Mouse (Mus musculus) heart, adult 8-10 months (tissue): ENCODE measurements around the gene Celsr3. TPM values are rescaled to one million over a fixed set of nuclear protein-coding genes. Genes with fewer than 3 reads are reported as not detected.

Source experiments
- DNase-seq: peaks from one replicate; pipeline ENCODE4 v3.0.0; 2022; ENCODE audit warnings: low spot score
- total RNA-seq, 4 experiments: library from RNA; stranded (reverse); gene quantifications; 2 replicates each; pipeline ENCODE4 v1.2.4; 2022

Celsr3 gene
- total RNA-seq, 4 experiments from 2014 or later = 0.03 to 0.32 (median 0.28) TPM; not detected in 1

DNA sequence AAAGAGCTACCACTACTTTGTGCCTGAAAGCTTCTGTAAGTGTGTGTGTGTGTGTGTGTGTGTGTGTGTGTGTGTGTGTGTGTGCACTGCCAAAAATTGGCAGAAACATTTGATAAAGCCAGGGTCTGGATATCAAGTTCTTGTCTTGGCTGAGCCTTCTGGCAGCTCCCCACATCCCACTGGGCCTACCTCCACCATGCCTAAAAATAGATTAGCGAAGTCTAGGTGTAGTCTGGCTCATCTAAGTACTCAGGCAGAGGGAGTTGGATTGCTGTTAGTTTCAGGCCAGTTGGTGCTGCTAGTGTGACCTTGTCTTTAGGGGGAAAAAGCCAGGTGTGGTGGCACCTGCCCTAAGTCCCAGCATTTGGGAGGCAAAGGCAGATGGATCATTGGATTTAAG lies 19.3 kb upstream of the Celsr3 start:
- DNase-seq = peak; percentile 50

- no peak for DNase-seq
These were observed 18.4 kb upstream of the Celsr3 start for GRCm38 (mm10) chr9:108807674-108808073.

DNA sequence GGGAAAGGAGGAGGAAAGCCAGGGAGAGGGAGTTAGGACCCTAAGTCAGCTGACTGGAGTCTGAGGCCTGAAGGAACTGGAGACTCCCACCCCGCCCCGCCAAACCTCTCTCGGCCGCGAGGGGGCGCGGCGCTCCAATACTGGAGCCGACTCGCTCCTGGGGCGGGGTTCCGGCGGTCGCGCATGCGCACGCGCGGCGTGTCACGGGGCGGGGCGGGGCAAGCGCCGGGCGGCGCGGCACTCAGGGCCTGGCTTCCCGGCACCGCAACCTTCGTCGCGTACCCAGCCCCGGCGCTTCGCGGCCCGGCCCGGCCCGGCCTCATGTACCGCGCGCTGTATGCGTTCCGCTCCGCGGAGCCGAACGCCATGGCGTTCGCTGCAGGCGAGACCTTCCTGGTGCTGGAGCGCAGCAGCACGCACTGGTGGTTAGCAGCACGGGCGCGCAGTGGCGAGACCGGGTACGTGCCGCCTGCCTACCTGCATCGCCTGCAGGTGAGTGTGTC lies 17.9 kb upstream of the Celsr3 start, which contains the start of gene Nckipsd:
Gene Nckipsd (plus strand): TSS at position 206 of the 503 bp plus-strand sequence.
- peak; percentile 91 for DNase-seq

- peak; percentile 70 for DNase-seq
These were observed 16.9 kb upstream of the Celsr3 start for GRCm38 (mm10) chr9:108809188-108809587.

- no peak for DNase-seq
These were observed 16.4 kb upstream of the Celsr3 start for GRCm38 (mm10) chr9:108809723-108810122.

DNA sequence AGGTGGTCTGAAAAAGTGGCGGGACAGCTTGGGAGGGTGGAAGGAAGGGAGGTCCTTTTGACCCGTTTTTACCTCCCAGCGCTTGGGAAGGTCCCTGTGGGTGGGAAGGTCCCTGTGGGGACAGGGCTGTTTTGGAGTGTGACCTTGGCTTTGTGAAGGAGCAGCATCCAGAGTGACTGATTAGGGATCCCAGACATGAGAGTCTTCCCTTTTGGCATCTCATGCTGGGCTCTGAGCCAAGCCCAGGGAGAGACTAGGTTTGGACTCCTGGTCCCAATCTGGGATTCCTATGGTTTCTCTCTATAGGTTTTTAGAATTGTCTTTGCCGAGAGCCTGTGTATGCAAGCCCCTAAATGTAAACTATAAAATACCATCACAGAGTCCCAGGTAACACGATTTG lies 15.6 kb upstream of the Celsr3 start:
- DNase-seq = no peak

GRCm38 (mm10) chr9:108815557-108815956 lies 10.6 kb upstream of the Celsr3 start:
- no peak for DNase-seq

DNA sequence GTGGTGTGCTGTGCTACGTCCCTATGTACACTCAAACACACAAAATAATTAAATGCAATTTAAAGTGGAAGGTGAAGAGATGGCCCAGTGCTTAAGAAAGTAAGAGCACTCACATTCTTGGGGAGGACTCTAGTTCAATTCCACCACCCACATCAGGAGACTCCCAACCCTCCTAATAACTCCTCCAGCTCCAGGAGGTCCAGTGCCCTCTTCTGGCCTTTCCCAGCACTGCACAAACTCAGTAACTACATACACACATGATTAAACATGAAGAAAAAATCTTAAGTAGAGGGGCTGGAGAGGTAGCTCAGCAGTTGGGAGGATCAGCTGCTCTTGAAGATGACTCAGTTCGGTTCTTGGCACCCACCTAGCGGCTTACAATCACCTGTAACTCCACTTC lies 6.6 kb upstream of the Celsr3 start:
- peak; percentile 70 for DNase-seq

- DNase-seq = no peak
These were observed 6.0 kb upstream of the Celsr3 start for GRCm38 (mm10) chr9:108820077-108820476.

DNA sequence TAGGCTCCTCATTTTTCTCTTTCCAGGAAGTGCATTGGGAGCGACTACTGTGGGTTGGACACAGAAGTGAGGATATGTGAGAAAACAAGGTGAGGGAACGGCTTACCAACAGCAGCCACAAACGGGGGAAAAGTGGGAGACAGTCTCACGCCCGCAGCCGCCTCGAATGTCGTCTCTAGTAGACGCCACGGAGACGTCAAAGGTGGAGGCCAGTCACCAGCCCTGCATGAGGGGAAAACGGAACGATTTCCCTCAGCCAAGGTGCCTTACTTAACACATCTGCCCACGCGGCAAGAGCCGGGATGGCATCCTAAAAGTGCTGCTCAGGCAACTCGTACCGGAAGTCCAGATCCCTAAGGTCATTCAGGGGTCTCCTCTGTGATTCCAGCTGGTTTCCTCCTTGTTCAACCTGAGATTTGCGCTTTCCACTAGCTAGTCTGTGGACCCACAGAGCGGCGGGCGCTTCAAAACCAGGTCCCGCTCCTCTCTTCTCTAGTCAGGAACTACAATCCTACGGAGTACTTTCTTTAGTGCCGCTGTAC lies 1.9 kb upstream of the Celsr3 start:
- DNase-seq = no peak

DNA sequence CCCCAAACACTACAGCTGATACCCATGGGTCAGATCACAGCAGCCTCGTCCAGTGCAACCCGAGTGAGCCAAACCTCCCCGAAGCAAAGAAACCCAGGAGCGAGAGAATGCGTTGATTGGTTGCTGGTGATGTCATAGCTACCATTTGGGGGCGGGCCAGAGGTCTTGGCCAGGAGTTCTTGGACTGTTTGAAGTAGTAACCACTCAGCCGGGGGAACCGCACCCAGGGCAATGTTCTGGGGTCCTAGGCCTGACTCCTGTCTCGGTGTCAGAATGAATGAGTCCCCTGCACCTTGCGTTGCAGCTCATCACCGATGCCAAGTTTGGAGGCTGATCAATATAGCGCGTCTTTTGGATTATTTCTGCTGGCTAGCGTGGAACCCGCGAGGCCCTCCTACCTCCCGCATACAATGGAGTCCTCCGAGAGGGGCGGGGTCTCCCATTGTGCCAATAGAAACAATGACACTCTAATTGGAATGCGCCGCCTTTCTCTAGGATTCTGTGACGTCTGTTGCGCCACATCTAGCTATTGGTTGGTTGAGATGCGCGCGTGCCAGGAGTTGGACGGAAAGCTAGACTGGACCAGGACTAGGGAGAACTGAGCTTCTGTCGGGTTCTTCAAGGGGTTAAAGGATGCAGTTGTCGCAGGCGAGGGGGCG lies 1.2 kb upstream of the Celsr3 start:
- no peak for DNase-seq

- peak; percentile 69 for DNase-seq
These were observed 700 bp downstream of the Celsr3 start for GRCm38 (mm10) chr9:108826700-108827340.

GRCm38 (mm10) chr9:108827454-108827853 lies 1.3 kb downstream of the Celsr3 start:
- DNase-seq = no peak

- no peak for DNase-seq
These were observed 1.8 kb downstream of the Celsr3 start for GRCm38 (mm10) chr9:108827906-108828305.

DNA sequence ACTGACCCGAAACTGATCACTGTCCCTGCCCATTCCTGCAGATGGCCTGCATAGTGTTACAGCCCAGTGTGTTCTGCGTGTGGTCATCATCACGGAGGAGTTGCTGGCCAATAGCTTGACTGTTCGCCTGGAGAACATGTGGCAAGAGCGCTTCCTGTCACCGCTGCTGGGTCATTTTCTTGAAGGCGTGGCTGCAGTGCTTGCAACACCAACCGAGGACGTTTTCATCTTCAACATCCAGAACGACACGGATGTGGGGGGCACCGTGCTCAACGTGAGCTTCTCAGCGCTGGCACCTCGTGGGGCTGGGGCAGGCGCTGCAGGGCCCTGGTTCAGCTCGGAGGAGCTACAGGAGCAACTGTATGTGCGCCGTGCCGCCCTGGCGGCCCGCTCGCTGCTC lies 5.5 kb downstream of the Celsr3 start:
- no peak for DNase-seq

- DNase-seq = peak; percentile 80
These were observed 6.4 kb downstream of the Celsr3 start for GRCm38 (mm10) chr9:108832390-108833108.

GRCm38 (mm10) chr9:108842989-108843388 lies 16.9 kb downstream of the Celsr3 start:
- DNase-seq = peak; percentile 33

GRCm38 (mm10) chr9:108845390-108845789 lies 19.3 kb downstream of the Celsr3 start:
- DNase-seq = no peak

- no peak for DNase-seq
These were observed 21.3 kb downstream of the Celsr3 start for GRCm38 (mm10) chr9:108847374-108847773.

DNA sequence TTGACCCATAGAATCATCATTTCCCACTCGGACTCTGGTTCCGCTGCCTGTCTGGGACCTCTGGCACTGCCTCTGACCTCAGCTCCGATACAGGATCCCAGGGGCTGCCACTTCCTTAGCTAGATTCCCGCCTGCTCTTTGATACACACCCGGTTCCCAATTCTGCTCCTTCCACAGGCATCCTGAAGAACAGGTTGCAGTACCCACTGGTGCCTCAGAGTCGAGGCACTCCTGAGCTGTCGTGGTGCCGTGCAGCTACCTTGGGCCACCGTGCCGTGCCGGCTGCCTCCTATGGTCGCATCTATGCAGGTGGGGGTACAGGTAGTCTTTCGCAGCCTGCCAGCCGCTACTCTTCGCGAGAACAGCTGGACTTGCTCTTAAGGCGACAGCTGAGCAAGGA lies 22.3 kb downstream of the Celsr3 start:
- no peak for DNase-seq

DNA sequence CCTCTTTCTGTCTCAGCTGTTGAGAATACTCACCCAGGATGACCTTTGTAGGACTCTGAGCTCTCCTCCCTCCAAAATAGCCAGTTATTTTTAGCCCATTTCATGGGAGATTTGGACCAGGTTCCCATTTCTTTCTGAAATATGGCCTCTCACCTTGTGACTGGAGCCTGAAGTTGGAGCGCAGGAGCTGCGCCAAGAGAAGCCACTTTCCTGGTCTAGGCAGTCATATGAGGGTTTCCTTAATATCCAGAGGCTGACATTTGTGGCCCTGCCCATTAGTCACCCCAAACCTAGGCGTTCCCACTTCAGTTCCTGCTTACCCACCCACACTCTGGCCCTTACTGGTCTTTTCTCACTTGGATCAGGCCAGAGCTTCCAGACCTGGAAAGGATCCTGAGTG lies 26.9 kb downstream of the Celsr3 start, which contains the start of gene Slc26a6:
Gene Slc26a6 (plus strand): TSS at position 308 of the 400 bp plus-strand sequence.
- DNase-seq = peak; percentile 78

DNA sequence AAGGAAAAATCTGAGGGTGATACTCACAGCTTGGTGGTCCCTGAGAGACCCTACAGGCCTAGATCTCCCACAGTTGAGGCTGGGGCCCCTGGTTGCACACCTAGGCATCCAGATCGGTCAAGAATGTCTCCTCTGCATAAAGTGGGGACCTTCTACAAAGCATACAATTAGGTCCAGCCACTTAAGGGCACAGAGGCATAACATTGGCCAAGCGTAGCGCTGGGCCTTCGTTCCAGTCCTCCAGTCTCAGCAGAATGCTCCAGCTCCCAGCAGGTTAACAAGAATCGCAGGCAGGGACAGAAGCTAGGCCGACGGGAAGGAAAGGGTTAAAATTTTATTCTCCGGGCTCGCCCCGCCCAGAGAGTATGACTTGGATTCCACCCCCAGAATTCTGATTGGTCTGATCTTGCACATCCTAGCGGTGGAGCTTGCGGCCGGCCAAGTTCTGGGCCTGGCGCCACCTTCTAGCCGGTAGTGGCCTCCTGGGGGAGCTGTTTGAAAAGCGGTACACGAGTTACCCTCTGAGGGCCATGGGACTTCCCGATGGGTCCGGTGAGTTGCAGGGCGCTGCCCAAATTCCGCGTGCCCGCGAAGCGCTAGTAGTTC lies 27.6 kb downstream of the Celsr3 start:
- peak; percentile 95 for DNase-seq
